Mouse (Mus musculus): ENCODE results near the gene Actc1. TPM values are rescaled to one million over a fixed set of nuclear protein-coding genes. Genes with fewer than 3 reads are reported as not detected.

Gene Actc1
- polyA plus RNA-seq, 1 experiment from 2014 or later = 2.8 TPM

DNA sequence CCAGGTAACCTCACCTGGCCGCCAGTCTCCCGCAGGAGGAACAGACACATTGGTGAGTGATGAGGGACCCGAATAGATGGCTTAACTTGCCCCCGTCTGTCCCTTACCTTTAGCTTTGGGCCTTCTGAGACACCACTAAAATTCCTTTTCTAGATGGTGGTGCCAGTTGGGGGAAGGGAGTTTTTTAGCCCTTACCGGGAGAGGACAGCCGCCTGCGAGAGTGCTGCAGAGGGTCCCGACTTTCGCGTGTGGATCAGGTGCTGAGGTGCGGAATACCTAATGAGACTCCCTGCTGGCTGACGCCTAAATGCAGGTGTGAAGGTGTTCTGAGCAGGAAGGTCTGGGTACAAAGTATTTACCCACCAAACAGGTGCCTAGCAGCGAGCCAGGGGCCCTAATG, 39.5 kb downstream of the Actc1 start:
- DNase-seq (ENCODE audit: low spot score) (no peak), ATAC-seq (replicated peaks; ENCODE audit: low FRiP score, low read depth) (no peak)
- Histone ChIP-seq H3K27ac (no peak overlapping the region), H3K4me3 (replicated peaks; ENCODE audit: low read depth, low read length) (peak overlapping the region; percentile 34), H3K4me2 (ENCODE audit: low read length) (peak overlapping the region; percentile 56), H3K4me1 (replicated peaks; ENCODE audit: insufficient read depth, low read length) (no peaks in the 10 kb centered on the region), H3K36me3 (ENCODE audit: insufficient read depth, low read length) (no peaks in the 10 kb centered on the region), H3K27me3 (ENCODE audit: insufficient read depth, low read length) (peaks cover 24% of the 10 kb centered on the region), H3K9me3 (replicated peaks; ENCODE audit: low read length) (no peaks in the 10 kb centered on the region), H3K9ac (ENCODE audit: low read depth, low read length) (no peak overlapping the region)
- TF ChIP-seq CTCF (IDR thresholded peaks at IDR 0.05; ENCODE audit: low read depth) = no peak
- WGBS = 2% methylated on average over 13 of the region's 13 CpGs

DNA sequence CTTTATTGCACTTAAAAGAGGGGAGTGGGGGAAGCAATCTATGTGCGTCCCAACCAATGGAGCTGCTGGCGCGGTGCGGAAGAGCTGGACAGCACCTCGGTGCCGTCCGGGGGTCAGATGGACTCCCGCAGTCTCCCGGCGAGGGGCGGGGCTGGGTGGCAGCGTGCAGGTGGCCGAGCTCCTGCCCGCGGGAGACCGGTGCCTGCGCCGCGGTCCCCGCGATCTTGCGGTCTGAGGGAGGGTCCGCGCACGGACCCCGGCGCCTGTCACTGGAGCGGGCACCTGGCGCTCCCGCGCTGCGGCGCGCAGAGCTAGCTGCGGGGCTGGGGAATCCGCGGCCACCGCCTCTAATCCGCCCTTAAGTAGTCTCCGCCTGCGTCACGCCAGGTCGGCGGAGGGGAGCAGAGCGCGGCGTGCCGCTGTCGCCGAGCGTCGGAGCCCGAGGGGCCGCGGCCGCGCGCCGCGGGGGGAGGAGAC, 40.0 kb downstream of the Actc1 start, which contains the start of gene Gjd2:
Gene Gjd2, minus strand, starts transcription at position 325 of the 477 bp plus-strand sequence.
- Histone ChIP-seq H3K4me3 (replicated peaks; ENCODE audit: low read depth, low read length) (peak within 1 kb of the TSS; percentile 34), H3K27me3 (ENCODE audit: insufficient read depth, low read length) (peaks cover 24% of the 10 kb centered on the region), H3K27ac (no peak within 1 kb of the TSS), H3K4me2 (ENCODE audit: low read length) (peak within 1 kb of the TSS; percentile 56), H3K9ac (ENCODE audit: low read depth, low read length) (no peak within 1 kb of the TSS), H3K9me3 (replicated peaks; ENCODE audit: low read length) (no peaks in the 10 kb centered on the region), H3K4me1 (replicated peaks; ENCODE audit: insufficient read depth, low read length) (no peaks in the 10 kb centered on the region), H3K36me3 (ENCODE audit: insufficient read depth, low read length) (no peaks in the 10 kb centered on the region)
- TF ChIP-seq CTCF (IDR thresholded peaks at IDR 0.05; ENCODE audit: low read depth) = no peak
- DNase-seq (ENCODE audit: low spot score) (peak; percentile 38), ATAC-seq (replicated peaks; ENCODE audit: low FRiP score, low read depth) (peak; percentile 68)
- under 1% methylated on average over 47 of the region's 60 CpGs for WGBS

DNA sequence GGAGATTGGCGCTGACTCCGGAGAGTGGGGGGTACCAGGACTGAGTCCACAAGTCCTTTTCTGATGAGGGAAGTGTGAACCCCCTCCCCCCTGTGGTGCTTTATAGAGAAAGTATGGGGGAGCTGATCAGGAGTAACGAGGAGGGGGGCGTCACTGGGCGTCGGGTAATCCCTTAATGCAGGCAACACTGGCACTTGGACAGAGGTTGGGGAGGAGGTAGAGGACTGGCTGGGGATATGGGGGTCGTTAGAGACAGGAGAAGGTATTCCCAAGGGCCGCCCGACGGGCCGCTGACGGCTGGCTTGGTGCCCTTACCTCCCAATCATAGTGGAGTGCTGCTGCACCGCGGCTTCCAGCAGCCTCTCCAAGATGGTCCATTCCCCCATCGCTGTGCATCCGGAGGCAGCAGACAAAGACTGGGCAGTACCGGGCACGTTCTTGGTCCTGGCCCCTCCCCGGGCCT, 40.6 kb downstream of the Actc1 start:
- H3K4me1 ChIP-seq (replicated peaks; ENCODE audit: insufficient read depth, low read length) = no peaks in the 10 kb centered on the region
- H3K9ac ChIP-seq (ENCODE audit: low read depth, low read length) = no peak overlapping the region
- peak; percentile 54; the same call in 1 of the 2 replicates for ATAC-seq (replicated peaks; ENCODE audit: low FRiP score, low read depth)
- no peak for TF ChIP-seq CTCF (IDR thresholded peaks at IDR 0.05; ENCODE audit: low read depth)
- WGBS = 6% methylated on average over 19 of the region's 19 CpGs
- no peak overlapping the region for H3K27ac ChIP-seq
- no peak overlapping the region for H3K4me2 ChIP-seq (ENCODE audit: low read length)
- 0 out of 2 replicates have a peak overlapping the region, but pooled peaks have one; percentile 34 for H3K4me3 ChIP-seq (replicated peaks; ENCODE audit: low read depth, low read length)
- no peaks in the 10 kb centered on the region for H3K36me3 ChIP-seq (ENCODE audit: insufficient read depth, low read length)
- no peak for DNase-seq (ENCODE audit: low spot score)
- peaks cover 24% of the 10 kb centered on the region for H3K27me3 ChIP-seq (ENCODE audit: insufficient read depth, low read length)
- H3K9me3 ChIP-seq (replicated peaks; ENCODE audit: low read length) = no peaks in the 10 kb centered on the region

DNA sequence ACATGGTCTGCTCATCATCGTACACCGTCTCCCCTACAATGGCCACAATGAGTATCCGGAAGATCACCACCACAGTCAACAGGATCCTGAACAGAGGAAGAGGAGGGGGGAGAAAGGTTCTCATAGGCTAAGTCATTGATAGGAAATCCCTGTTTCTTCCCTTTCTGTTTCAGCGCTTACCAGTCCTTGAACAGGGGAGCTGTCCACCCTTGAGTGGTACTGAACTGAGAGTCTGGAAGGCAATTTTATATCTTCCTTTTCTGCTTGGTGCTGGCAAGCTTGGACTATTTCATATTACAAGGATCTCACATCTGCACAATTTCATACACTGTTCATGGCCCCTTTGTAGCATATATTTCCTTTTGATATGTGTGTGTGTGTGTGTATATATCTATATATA, 41.5 kb downstream of the Actc1 start:
- DNase-seq (ENCODE audit: low spot score) = peak; percentile 86
- no peak for ATAC-seq (replicated peaks; ENCODE audit: low FRiP score, low read depth)
- Histone ChIP-seq H3K4me3 (replicated peaks; ENCODE audit: low read depth, low read length) (no peak overlapping the region), H3K9ac (ENCODE audit: low read depth, low read length) (no peak overlapping the region), H3K27me3 (ENCODE audit: insufficient read depth, low read length) (peaks cover 24% of the 10 kb centered on the region), H3K9me3 (replicated peaks; ENCODE audit: low read length) (no peaks in the 10 kb centered on the region), H3K36me3 (ENCODE audit: insufficient read depth, low read length) (no peaks in the 10 kb centered on the region), H3K27ac (no peak overlapping the region), H3K4me2 (ENCODE audit: low read length) (no peak overlapping the region), H3K4me1 (replicated peaks; ENCODE audit: insufficient read depth, low read length) (no peaks in the 10 kb centered on the region)
- WGBS = 31% methylated on average over 4 of the region's 4 CpGs
- no peak for TF ChIP-seq CTCF (IDR thresholded peaks at IDR 0.05; ENCODE audit: low read depth)

DNA sequence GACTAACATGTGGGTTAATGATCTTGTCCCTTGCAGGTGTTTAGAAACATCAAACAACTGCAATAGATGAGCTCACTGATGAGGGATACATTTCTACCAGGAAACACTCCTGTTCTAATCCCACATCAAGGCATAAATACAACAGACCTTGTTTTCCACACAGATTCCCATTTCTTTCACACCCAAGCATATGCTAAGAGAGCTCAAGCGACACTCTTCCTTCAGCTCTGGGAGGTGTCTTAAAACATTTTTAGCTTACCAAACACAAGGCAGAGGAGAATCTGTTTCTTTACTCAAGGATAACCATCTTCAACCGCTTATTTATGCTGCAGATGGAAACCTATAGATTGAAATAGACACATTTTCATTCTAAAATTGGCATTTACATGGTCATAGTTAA, 45.0 kb downstream of the Actc1 start:
- Histone ChIP-seq H3K4me1 (replicated peaks; ENCODE audit: insufficient read depth, low read length) (no peaks in the 10 kb centered on the region), H3K9me3 (replicated peaks; ENCODE audit: low read length) (no peaks in the 10 kb centered on the region), H3K4me2 (ENCODE audit: low read length) (no peak overlapping the region), H3K36me3 (ENCODE audit: insufficient read depth, low read length) (no peaks in the 10 kb centered on the region), H3K4me3 (replicated peaks; ENCODE audit: low read depth, low read length) (no peak overlapping the region), H3K27ac (no peak overlapping the region), H3K9ac (ENCODE audit: low read depth, low read length) (no peak overlapping the region), H3K27me3 (ENCODE audit: insufficient read depth, low read length) (peaks cover 9% of the 10 kb centered on the region)
- DNase-seq (ENCODE audit: low spot score) (no peak), ATAC-seq (replicated peaks; ENCODE audit: low FRiP score, low read depth) (no peak)
- 82% methylated on average over 2 of the region's 2 CpGs for WGBS
- no peak for TF ChIP-seq CTCF (IDR thresholded peaks at IDR 0.05; ENCODE audit: low read depth)

DNA sequence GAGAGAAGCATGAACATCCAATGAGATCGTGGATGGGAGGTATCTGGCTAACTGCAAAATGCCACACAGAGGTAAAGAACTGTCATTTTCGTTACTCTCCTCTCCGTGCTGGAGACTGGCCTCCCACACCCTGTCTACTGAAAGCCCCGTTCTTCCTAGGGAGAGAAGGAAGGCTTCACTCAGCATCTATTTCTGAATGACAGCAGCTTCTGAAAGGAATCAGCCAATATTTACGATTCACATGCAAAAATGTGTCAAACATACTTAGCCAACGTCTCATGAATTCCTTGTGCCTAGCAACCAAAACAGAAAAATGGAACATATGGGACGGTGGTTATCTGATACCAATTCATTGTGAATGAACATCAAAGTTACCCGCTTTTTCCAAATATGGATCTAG, 55.9 kb downstream of the Actc1 start:
- H3K9ac ChIP-seq (ENCODE audit: low read depth, low read length) = no peak overlapping the region
- H3K4me2 ChIP-seq (ENCODE audit: low read length) = no peak overlapping the region
- H3K27me3 ChIP-seq (ENCODE audit: insufficient read depth, low read length) = no peaks in the 10 kb centered on the region
- H3K9me3 ChIP-seq (replicated peaks; ENCODE audit: low read length) = no peaks in the 10 kb centered on the region
- H3K36me3 ChIP-seq (ENCODE audit: insufficient read depth, low read length) = no peaks in the 10 kb centered on the region
- TF ChIP-seq CTCF (IDR thresholded peaks at IDR 0.05; ENCODE audit: low read depth) = no peak
- WGBS = 68% methylated on average over 8 of the region's 8 CpGs
- no peak for DNase-seq (ENCODE audit: low spot score)
- no peak overlapping the region for H3K27ac ChIP-seq
- H3K4me3 ChIP-seq (replicated peaks; ENCODE audit: low read depth, low read length) = no peak overlapping the region
- H3K4me1 ChIP-seq (replicated peaks; ENCODE audit: insufficient read depth, low read length) = no peaks in the 10 kb centered on the region
- no peak for ATAC-seq (replicated peaks; ENCODE audit: low FRiP score, low read depth)

Other genes starting within 250 kb of the Actc1 start
- 36.9 and 46.2 TPM in 2 replicates for gene Scg5, start 224.4 kb downstream of the Actc1 start, polyA plus RNA-seq (2015; fragmentation: Nextera tagmentation; extraction: Ambion mirVana)
- gene Arhgap11a, start 204.9 kb downstream of the Actc1 start, polyA plus RNA-seq (2015; fragmentation: Nextera tagmentation; extraction: Ambion mirVana) = 11.7 and 12.5 TPM in 2 replicates
- 0.04 TPM in 1 of 2 replicates, not detected in the other for gene Gjd2, start 39.9 kb downstream of the Actc1 start, polyA plus RNA-seq (2015; fragmentation: Nextera tagmentation; extraction: Ambion mirVana)
- 39.9 and 44.4 TPM in 2 replicates for gene Aqr, start 133.5 kb upstream of the Actc1 start, polyA plus RNA-seq (2015; fragmentation: Nextera tagmentation; extraction: Ambion mirVana)
- 4.6 and 4.9 TPM in 2 replicates for gene Zfp770, start 147.9 kb upstream of the Actc1 start, polyA plus RNA-seq (2015; fragmentation: Nextera tagmentation; extraction: Ambion mirVana)

All from kidney, postnatal 0 days (tissue).